Mouse (Mus musculus) induced T-regulatory cell, adult 2 months (primary cell): ENCODE measurements around the gene Slc12a1.

Experiments used
- DNase-seq: peaks from one replicate; pipeline ENCODE4 v3.0.0-alpha.2; 2012; ENCODE audit warnings: low read depth

Slc12a1 gene

GRCm38 (mm10) chr2:125254630-125255029, 102.3 kb downstream of the Slc12a1 start:
- no peak for DNase-seq

- no peak for DNase-seq
Measured at GRCm38 (mm10) chr2:125255886-125256285, 103.6 kb downstream of the Slc12a1 start.

- peak; percentile 64 for DNase-seq
Measured at GRCm38 (mm10) chr2:125259230-125260120, 107.2 kb downstream of the Slc12a1 start.

GRCm38 (mm10) chr2:125260326-125260725, 108.0 kb downstream of the Slc12a1 start:
- DNase-seq: no peak

GRCm38 (mm10) chr2:125263056-125263455, 110.8 kb downstream of the Slc12a1 start:
- no peak for DNase-seq

GRCm38 (mm10) chr2:125263753-125264152, 111.4 kb downstream of the Slc12a1 start:
- DNase-seq: no peak

GRCm38 (mm10) chr2:125268876-125269275, 116.6 kb downstream of the Slc12a1 start:
- no peak for DNase-seq

GRCm38 (mm10) chr2:125275617-125276016, 123.3 kb downstream of the Slc12a1 start:
- DNase-seq: no peak

GRCm38 (mm10) chr2:125276692-125277091, 124.4 kb downstream of the Slc12a1 start:
- DNase-seq: no peak

GRCm38 (mm10) chr2:125278474-125278873, 126.2 kb downstream of the Slc12a1 start:
- DNase-seq: no peak
